ENCODE assay signal across 24 mouse cellular contexts in genomic region chr12:71773891-71774290, GRCm38 (mm10). TPM values are rescaled to one million over a fixed set of nuclear protein-coding genes. Genes with fewer than 3 reads are reported as not detected.
DNase-seq lines count a peak whose midpoint lies in the region; ATAC-seq and TF ChIP-seq lines count a peak whose summit lies in the region.
"Had no signal": no experiment of that assay in that cellular context is flagged by ENCODE, and none has a peak within 500 bp of the region (broad histone marks: within the 10 kb centered on the region; RNA-seq: fewer than 3 reads in every experiment).

No protein-coding gene starts in this region.

- H3K9me3 ChIP-seq in embryonic facial prominence, embryonic 14.5 days (ENCODE audit: control insufficient read depth, low read length) = no peaks in the 10 kb centered on the region
- no peaks in the 10 kb centered on the region for H3K9me3 ChIP-seq in embryonic facial prominence, embryonic 10.5 days
- no peaks in the 10 kb centered on the region for H3K9me3 ChIP-seq in lung, embryonic 14.5 days (ENCODE audit: low read depth, low read length)
- no peaks in the 10 kb centered on the region for H3K9me3 ChIP-seq in midbrain, embryonic 11.5 days (ENCODE audit: control insufficient read depth, low read length)
- no peaks in the 10 kb centered on the region for H3K9me3 ChIP-seq in midbrain, embryonic 16.5 days (replicated peaks; ENCODE audit: control insufficient read depth, low read length, poor library complexity, severe bottlenecking)
- H3K9me3 ChIP-seq: embryonic facial prominence, embryonic 12.5 days; G1E; heart, embryonic 15.5 days; hindbrain, embryonic 13.5 days had no signal

- H3K4me2 ChIP-seq in embryonic facial prominence, embryonic 14.5 days (ENCODE audit: low read depth, low read length) = no peak overlapping the region
- H3K4me2 ChIP-seq in lung, embryonic 14.5 days = no peak overlapping the region
- H3K4me2 ChIP-seq in midbrain, embryonic 11.5 days = no peak overlapping the region
- no peak overlapping the region for H3K4me2 ChIP-seq in midbrain, embryonic 16.5 days (ENCODE audit: low read length)
- H3K4me2 ChIP-seq: embryonic facial prominence, embryonic 12.5 days; heart, embryonic 11.5 days; heart, embryonic 15.5 days; hindbrain, embryonic 13.5 days had no signal

- no peak for TF ChIP-seq CTCF in lung, embryonic 14.5 days (IDR thresholded peaks at IDR 0.05; ENCODE audit: low read depth)

- no peak overlapping the region for H3K9ac ChIP-seq in embryonic facial prominence, embryonic 14.5 days (ENCODE audit: low read depth, low read length)
- no peak overlapping the region for H3K9ac ChIP-seq in lung, embryonic 14.5 days
- H3K9ac ChIP-seq in midbrain, embryonic 11.5 days (ENCODE audit: low read length) = no peak overlapping the region
- no peak overlapping the region for H3K9ac ChIP-seq in midbrain, embryonic 16.5 days (ENCODE audit: low read depth, low read length)
- H3K9ac ChIP-seq: embryonic facial prominence, embryonic 12.5 days; heart, embryonic 15.5 days; hindbrain, embryonic 13.5 days had no signal

- WGBS in embryonic facial prominence, embryonic 14.5 days = 82% methylated on average over 9 of the region's 9 CpGs
- WGBS in embryonic facial prominence, embryonic 10.5 days = 90% methylated on average over 9 of the region's 9 CpGs
- WGBS in lung, embryonic 14.5 days = 63% methylated on average over 9 of the region's 9 CpGs
- WGBS in midbrain, embryonic 11.5 days = 87% methylated on average over 9 of the region's 9 CpGs
- 90% methylated on average over 9 of the region's 9 CpGs for WGBS in midbrain, embryonic 16.5 days

- intact Hi-C loops in left cerebral cortex, postnatal 10 days (cut with DNase I) = no loop called here

- peaks cover 7% of the 10 kb centered on the region for H3K4me1 ChIP-seq in embryonic facial prominence, embryonic 14.5 days (ENCODE audit: control insufficient read depth, insufficient read depth, low read length)
- H3K4me1 ChIP-seq in embryonic facial prominence, embryonic 10.5 days = peaks cover 19% of the 10 kb centered on the region
- 0 out of 2 replicates have a peak, but pooled peaks cover 4% of the 10 kb centered on the region for H3K4me1 ChIP-seq in lung, embryonic 14.5 days (ENCODE audit: insufficient read depth)
- 0 out of 2 replicates have a peak, but pooled peaks cover 6% of the 10 kb centered on the region for H3K4me1 ChIP-seq in midbrain, embryonic 11.5 days (ENCODE audit: control insufficient read depth, insufficient read depth, low read length)
- peaks cover 5% of the 10 kb centered on the region; the same call in 1 of the 2 replicates for H3K4me1 ChIP-seq in midbrain, embryonic 16.5 days (ENCODE audit: control insufficient read depth, insufficient read depth, low read length)
- H3K4me1 ChIP-seq: embryonic facial prominence, embryonic 12.5 days had no signal

- no peaks in the 10 kb centered on the region for H3K36me3 ChIP-seq in embryonic facial prominence, embryonic 14.5 days (ENCODE audit: control insufficient read depth, insufficient read depth, low read length)
- no peaks in the 10 kb centered on the region for H3K36me3 ChIP-seq in embryonic facial prominence, embryonic 10.5 days (replicated peaks)
- H3K36me3 ChIP-seq in lung, embryonic 14.5 days (ENCODE audit: insufficient read depth) = no peaks in the 10 kb centered on the region
- no peaks in the 10 kb centered on the region for H3K36me3 ChIP-seq in midbrain, embryonic 11.5 days (ENCODE audit: control insufficient read depth, insufficient read depth, low read length)
- no peaks in the 10 kb centered on the region for H3K36me3 ChIP-seq in midbrain, embryonic 16.5 days (ENCODE audit: control insufficient read depth, insufficient read depth, low read length)
- H3K36me3 ChIP-seq: embryonic facial prominence, embryonic 12.5 days; G1E; heart, embryonic 15.5 days; hindbrain, embryonic 13.5 days had no signal

- no peak overlapping the region for H3K4me3 ChIP-seq in embryonic facial prominence, embryonic 14.5 days (ENCODE audit: low read depth, low read length)
- H3K4me3 ChIP-seq in embryonic facial prominence, embryonic 10.5 days = no peak overlapping the region
- no peak overlapping the region for H3K4me3 ChIP-seq in lung, embryonic 14.5 days (ENCODE audit: low read depth, low read length)
- no peak overlapping the region for H3K4me3 ChIP-seq in midbrain, embryonic 11.5 days (ENCODE audit: low read depth, low read length)
- no peak overlapping the region for H3K4me3 ChIP-seq in midbrain, embryonic 16.5 days (ENCODE audit: low read depth, low read length)
- H3K4me3 ChIP-seq: embryonic facial prominence, embryonic 12.5 days; gastrocnemius, adult 2 months; heart, embryonic 15.5 days; hindbrain, embryonic 13.5 days had no signal

- peak; percentile 15 for DNase-seq in embryonic facial prominence, embryonic 14.5 days (ENCODE audit: low spot score)
- no peak for DNase-seq in embryonic facial prominence, embryonic 10.5 days (ENCODE audit: low spot score)
- peak; percentile 62 for DNase-seq in lung, embryonic 14.5 days
- no peak for DNase-seq in lung, postnatal 25 days (ENCODE audit: low spot score)
- peak; percentile 47 for DNase-seq in midbrain, embryonic 11.5 days (ENCODE audit: low spot score, missing footprints)
- DNase-seq in left cerebral cortex, postnatal 10 days (ENCODE audit: extremely low spot score in 1 of 2, low spot score in 2 of 2) = no peak
- DNase-seq: adrenal gland, postnatal 10 days; B cell, adult 2 months; cerebellum, adult 11 months; cerebellum, adult 8-10 months; cerebellum, postnatal 14 days; embryo, embryonic 11 days; gastrocnemius, adult 2 months; gastrocnemius, postnatal 25 days; heart, adult 18-20 months; heart, postnatal 14 days had no signal

- H3K27ac ChIP-seq in embryonic facial prominence, embryonic 14.5 days (replicated peaks; ENCODE audit: low read depth, low read length) = no peak overlapping the region
- no peak overlapping the region for H3K27ac ChIP-seq in embryonic facial prominence, embryonic 10.5 days (replicated peaks)
- H3K27ac ChIP-seq in lung, embryonic 14.5 days (ENCODE audit: low read depth) = no peak overlapping the region
- H3K27ac ChIP-seq in midbrain, embryonic 11.5 days (ENCODE audit: low read depth, low read length) = no peak overlapping the region
- H3K27ac ChIP-seq in midbrain, embryonic 16.5 days (ENCODE audit: low read length) = no peak overlapping the region
- H3K27ac ChIP-seq: embryonic facial prominence, embryonic 12.5 days; gastrocnemius, adult 2 months; heart, embryonic 15.5 days; hindbrain, embryonic 13.5 days had no signal

- no peaks in the 10 kb centered on the region for H3K27me3 ChIP-seq in embryonic facial prominence, embryonic 14.5 days (replicated peaks; ENCODE audit: control insufficient read depth, insufficient read depth, low read length)
- H3K27me3 ChIP-seq in embryonic facial prominence, embryonic 10.5 days (replicated peaks; ENCODE audit: low read depth, poor library complexity, severe bottlenecking) = 0 out of 2 replicates have a peak, but pooled peaks cover 4% of the 10 kb centered on the region
- no peaks in the 10 kb centered on the region for H3K27me3 ChIP-seq in lung, embryonic 14.5 days (ENCODE audit: insufficient read depth, low read length)
- no peaks in the 10 kb centered on the region for H3K27me3 ChIP-seq in midbrain, embryonic 11.5 days (ENCODE audit: control insufficient read depth, insufficient read depth, low read length)
- no peaks in the 10 kb centered on the region for H3K27me3 ChIP-seq in midbrain, embryonic 16.5 days (ENCODE audit: control insufficient read depth, insufficient read depth, low read depth, low read length)
- H3K27me3 ChIP-seq: embryonic facial prominence, embryonic 12.5 days; heart, embryonic 15.5 days; hindbrain, embryonic 13.5 days had no signal

- ATAC-seq in embryonic facial prominence, embryonic 14.5 days (ENCODE audit: low read depth) = no peak
- no peak for ATAC-seq in lung, embryonic 14.5 days (ENCODE audit: insufficient read depth)
- ATAC-seq in midbrain, embryonic 11.5 days (ENCODE audit: low FRiP score) = no peak
- no peak for ATAC-seq in midbrain, embryonic 16.5 days
- ATAC-seq: CD4-positive, CD25-positive, alpha-beta regulatory T cell, adult 4 months; forebrain, embryonic 14.5 days had no signal

RNA-seq across cellular contexts. Expression of gene Daam1, which starts 57.0 kb away (rescaled TPM):
- 11.0 and 12.1 TPM in 2 replicates for polyA plus RNA-seq in embryonic facial prominence, embryonic 14.5 days (2014; fragmentation: Nextera tagmentation; extraction: Ambion mirVana)
- 7.3 and 7.4 TPM in 2 replicates for polyA plus RNA-seq in embryonic facial prominence, embryonic 10.5 days (2016; fragmentation: Nextera tagmentation; extraction: Ambion mirVana)
- polyA plus RNA-seq in lung, embryonic 14.5 days (2014; fragmentation: Nextera tagmentation; extraction: Ambion mirVana) = 15.3 and 17.5 TPM in 2 replicates
- 19.9 and 22.5 TPM in 2 replicates for polyA plus RNA-seq in midbrain, embryonic 11.5 days (2014; fragmentation: Nextera tagmentation; extraction: Ambion mirVana)
- polyA plus RNA-seq in midbrain, embryonic 16.5 days (2015; fragmentation: Nextera tagmentation; extraction: Ambion mirVana) = 33.0 and 33.4 TPM in 2 replicates
- 10 to 100 TPM; 86.0 to 97.4 TPM for total RNA-seq in left cerebral cortex, postnatal 10 days (2021)

Comparison
In these comparisons a context has a peak if more than half of its experiments do, and no peak if none do; other contexts are left out.
1. DNase-seq: peak in embryonic facial prominence, embryonic 14.5 days (single experiment), lung, embryonic 14.5 days (single experiment) and midbrain, embryonic 11.5 days (single experiment); none in embryonic facial prominence, embryonic 10.5 days (single experiment), lung, postnatal 25 days (single experiment) and left cerebral cortex, postnatal 10 days (0 of 2).